In genomic region chr3:32399931-32400330, GRCm38 (mm10) we compare ENCODE assay signal across 9 mouse cellular contexts. TPM values are rescaled to one million over a fixed set of nuclear protein-coding genes. Genes with fewer than 3 reads are reported as not detected.
DNase-seq lines count a peak whose midpoint lies in the region; ATAC-seq lines count a peak whose summit lies in the region.
"Had no signal": no experiment of that assay in that cellular context is flagged by ENCODE, and none has a peak within 500 bp of the region (broad histone marks: within the 10 kb centered on the region; RNA-seq: fewer than 3 reads in every experiment).

No protein-coding gene starts in this region.

- no peak for DNase-seq in heart, embryonic 10.5 days (ENCODE audit: low spot score)
- peak; percentile 10 for DNase-seq in embryonic facial prominence, embryonic 11.5 days (ENCODE audit: low spot score)
- no peak for DNase-seq in layer of hippocampus, adult 9-11 months
- DNase-seq in gastrocnemius, postnatal 25 days: no peak
- DNase-seq: right cerebral cortex, adult 18-20 months had no signal

- ATAC-seq in heart, embryonic 16.5 days (replicated peaks; ENCODE audit: extremely low read depth, insufficient read depth, low FRiP score): no peak
- ATAC-seq in midbrain, embryonic 13.5 days: no peak
- ATAC-seq in midbrain, embryonic 15.5 days (replicated peaks): no peak
- no peak for ATAC-seq in embryonic facial prominence, embryonic 11.5 days (replicated peaks; ENCODE audit: insufficient number of reproducible peaks, low FRiP score, low TSS enrichment, low read depth)
- 0 out of 2 replicates have a peak, but pooled peaks have one; percentile 8 for ATAC-seq in megakaryocyte progenitor cell, adult 5-6 weeks (replicated peaks; ENCODE audit: poor library complexity)

- H3K4me3 ChIP-seq in heart, embryonic 16.5 days (ENCODE audit: low read length): no peak overlapping the region
- no peak overlapping the region for H3K4me3 ChIP-seq in heart, embryonic 10.5 days
- H3K4me3 ChIP-seq in midbrain, embryonic 13.5 days (replicated peaks): peak overlapping the region; percentile 91; the same call in 1 of the 2 replicates
- no peak overlapping the region for H3K4me3 ChIP-seq in midbrain, embryonic 15.5 days
- H3K4me3 ChIP-seq in embryonic facial prominence, embryonic 11.5 days (ENCODE audit: low read depth, low read length): no peak overlapping the region

- no peaks in the 10 kb centered on the region for H3K9me3 ChIP-seq in heart, embryonic 16.5 days (replicated peaks; ENCODE audit: control insufficient read depth, low read length)
- H3K9me3 ChIP-seq in heart, embryonic 10.5 days: no peaks in the 10 kb centered on the region
- H3K9me3 ChIP-seq in midbrain, embryonic 13.5 days: no peaks in the 10 kb centered on the region
- H3K9me3 ChIP-seq in midbrain, embryonic 15.5 days: no peaks in the 10 kb centered on the region
- no peaks in the 10 kb centered on the region for H3K9me3 ChIP-seq in embryonic facial prominence, embryonic 11.5 days (replicated peaks; ENCODE audit: control insufficient read depth, low read length)

- H3K9ac ChIP-seq in heart, embryonic 16.5 days (ENCODE audit: low read length): peak overlapping the region; percentile 15; the same call in 1 of the 2 replicates
- H3K9ac ChIP-seq in midbrain, embryonic 13.5 days (replicated peaks): 0 out of 2 replicates have a peak overlapping the region, but pooled peaks have one; percentile 2
- no peak overlapping the region for H3K9ac ChIP-seq in midbrain, embryonic 15.5 days
- no peak overlapping the region for H3K9ac ChIP-seq in embryonic facial prominence, embryonic 11.5 days (replicated peaks; ENCODE audit: low read length)

- WGBS in heart, embryonic 16.5 days: 31% methylated on average over 2 of the region's 2 CpGs
- WGBS in heart, embryonic 10.5 days: 49% methylated on average over 2 of the region's 2 CpGs
- 63% methylated on average over 2 of the region's 2 CpGs for WGBS in midbrain, embryonic 13.5 days
- 61% methylated on average over 2 of the region's 2 CpGs for WGBS in midbrain, embryonic 15.5 days
- WGBS in embryonic facial prominence, embryonic 11.5 days: 50% methylated on average over 2 of the region's 2 CpGs

- no peak overlapping the region; the same call in 1 of the 2 replicates for H3K4me2 ChIP-seq in heart, embryonic 16.5 days (ENCODE audit: low read depth, low read length)
- H3K4me2 ChIP-seq in midbrain, embryonic 13.5 days (replicated peaks): peak overlapping the region; percentile 31; the same call in 1 of the 2 replicates
- H3K4me2 ChIP-seq in midbrain, embryonic 15.5 days: no peak overlapping the region
- no peak overlapping the region for H3K4me2 ChIP-seq in embryonic facial prominence, embryonic 11.5 days (ENCODE audit: low read depth, low read length)

- H3K36me3 ChIP-seq in heart, embryonic 16.5 days (ENCODE audit: control insufficient read depth, insufficient read depth): no peaks in the 10 kb centered on the region
- H3K36me3 ChIP-seq in heart, embryonic 10.5 days: no peaks in the 10 kb centered on the region
- H3K36me3 ChIP-seq in midbrain, embryonic 13.5 days: no peaks in the 10 kb centered on the region
- H3K36me3 ChIP-seq in midbrain, embryonic 15.5 days (replicated peaks): no peaks in the 10 kb centered on the region
- H3K36me3 ChIP-seq in embryonic facial prominence, embryonic 11.5 days (replicated peaks; ENCODE audit: control insufficient read depth, insufficient read depth, low read depth, low read length): no peaks in the 10 kb centered on the region

- H3K4me1 ChIP-seq in heart, embryonic 16.5 days (ENCODE audit: control insufficient read depth, insufficient read depth, low read length): peaks cover 54% of the 10 kb centered on the region
- peaks cover 42% of the 10 kb centered on the region for H3K4me1 ChIP-seq in heart, embryonic 10.5 days
- peaks cover 46% of the 10 kb centered on the region for H3K4me1 ChIP-seq in midbrain, embryonic 13.5 days (replicated peaks)
- peaks cover 35% of the 10 kb centered on the region for H3K4me1 ChIP-seq in midbrain, embryonic 15.5 days
- H3K4me1 ChIP-seq in embryonic facial prominence, embryonic 11.5 days (ENCODE audit: control insufficient read depth, insufficient read depth, low read length): no peaks in the 10 kb centered on the region; the same call in 1 of the 2 replicates

- H3K27me3 ChIP-seq in heart, embryonic 16.5 days (ENCODE audit: control insufficient read depth, insufficient read depth, low read length): no peaks in the 10 kb centered on the region
- H3K27me3 ChIP-seq in heart, embryonic 10.5 days (ENCODE audit: insufficient read depth, poor library complexity, severe bottlenecking): no peaks in the 10 kb centered on the region
- no peaks in the 10 kb centered on the region for H3K27me3 ChIP-seq in midbrain, embryonic 13.5 days
- H3K27me3 ChIP-seq in midbrain, embryonic 15.5 days (replicated peaks): no peaks in the 10 kb centered on the region
- no peaks in the 10 kb centered on the region for H3K27me3 ChIP-seq in embryonic facial prominence, embryonic 11.5 days (ENCODE audit: control insufficient read depth, insufficient read depth, low read length)

- peak overlapping the region; percentile 16; the same call in 1 of the 2 replicates for H3K27ac ChIP-seq in heart, embryonic 16.5 days (ENCODE audit: low read length)
- no peak overlapping the region for H3K27ac ChIP-seq in heart, embryonic 10.5 days
- H3K27ac ChIP-seq in midbrain, embryonic 13.5 days: no peak overlapping the region
- H3K27ac ChIP-seq in midbrain, embryonic 15.5 days: no peak overlapping the region
- no peak overlapping the region for H3K27ac ChIP-seq in embryonic facial prominence, embryonic 11.5 days (replicated peaks; ENCODE audit: low read depth, low read length)

RNA-seq across cellular contexts. Expression of gene Pik3ca, which starts 2.5 kb away (rescaled TPM):
- 6.6 and 7.8 TPM in 2 replicates for polyA plus RNA-seq in heart, embryonic 16.5 days (2015; fragmentation: Nextera tagmentation; extraction: Ambion mirVana)
- polyA plus RNA-seq in heart, embryonic 10.5 days (2016; fragmentation: Nextera tagmentation; extraction: Ambion mirVana): 4.7 and 6.1 TPM in 2 replicates
- polyA plus RNA-seq in midbrain, embryonic 13.5 days (2015; fragmentation: Nextera tagmentation; extraction: Ambion mirVana): 14.6 TPM in 2 replicates
- polyA plus RNA-seq in midbrain, embryonic 15.5 days (2015; fragmentation: Nextera tagmentation; extraction: Ambion mirVana): 12.8 and 13.6 TPM in 2 replicates
- polyA plus RNA-seq in embryonic facial prominence, embryonic 11.5 days (2014; fragmentation: Nextera tagmentation; extraction: Ambion mirVana): 18.0 and 23.3 TPM in 2 replicates
- total RNA-seq in megakaryocyte progenitor cell, adult 5-6 weeks (2015): 19.1 and 19.9 TPM in 2 replicates
- total RNA-seq in megakaryocyte progenitor cell, adult 5-6 weeks (2017): 21.1 and 23.2 TPM in 2 replicates
- 10 to 100 TPM; 41.6 to 61.0 TPM for total RNA-seq in gastrocnemius, postnatal 25 days (2021)

RNA-seq across cellular contexts. Expression of gene Zmat3, which starts 34.1 kb away (rescaled TPM):
- 3.0 and 3.6 TPM in 2 replicates for polyA plus RNA-seq in heart, embryonic 16.5 days (2015; fragmentation: Nextera tagmentation; extraction: Ambion mirVana)
- 4.6 and 5.3 TPM in 2 replicates for polyA plus RNA-seq in heart, embryonic 10.5 days (2016; fragmentation: Nextera tagmentation; extraction: Ambion mirVana)
- polyA plus RNA-seq in midbrain, embryonic 13.5 days (2015; fragmentation: Nextera tagmentation; extraction: Ambion mirVana): 7.8 and 9.4 TPM in 2 replicates
- polyA plus RNA-seq in midbrain, embryonic 15.5 days (2015; fragmentation: Nextera tagmentation; extraction: Ambion mirVana): 7.0 and 8.0 TPM in 2 replicates
- 6.8 and 8.2 TPM in 2 replicates for polyA plus RNA-seq in embryonic facial prominence, embryonic 11.5 days (2014; fragmentation: Nextera tagmentation; extraction: Ambion mirVana)
- total RNA-seq in megakaryocyte progenitor cell, adult 5-6 weeks (2015): 1.9 TPM in 2 replicates
- total RNA-seq in megakaryocyte progenitor cell, adult 5-6 weeks (2017): 0.12 and 0.64 TPM in 2 replicates
- total RNA-seq in gastrocnemius, postnatal 25 days (2021): 10 to 100 TPM in 1 of 2 experiments, 1 to 10 TPM in 1; 8.0 to 11.5 TPM

Comparison
In these comparisons a context has a peak if more than half of its experiments do, and no peak if none do; other contexts are left out.
1. H3K9ac ChIP-seq: peak in heart, embryonic 16.5 days (single experiment) and midbrain, embryonic 13.5 days (single experiment); none in midbrain, embryonic 15.5 days (single experiment) and embryonic facial prominence, embryonic 11.5 days (single experiment).